Mouse (Mus musculus) intestine, postnatal 0 days (tissue): ENCODE data around the gene Zzef1. TPM values are rescaled to one million over a fixed set of nuclear protein-coding genes. Genes with fewer than 3 reads are reported as not detected.

Experiments
- ATAC-seq: fragments of 200-750 bp; cut with Nextera tagmentation; 2 replicates; pipeline ENCODE4 v1.8.0; 2017; ENCODE audit warnings: mild to moderate bottlenecking, moderate TSS enrichment, moderate library complexity
- H3K27ac ChIP-seq: fragments of 300-500 bp; sonication (generic); 2 replicates; pipeline ENCODE4 v1.5.1; 2014; ENCODE audit warnings: mild to moderate bottlenecking, low read depth, low read length, moderate library complexity
- H3K27me3 ChIP-seq: fragments of 300-500 bp; sonication (generic); replicated peaks from 2 replicates; pipeline ENCODE4 v1.6.1; 2014; ENCODE audit warnings: low read length, mixed read lengths; ENCODE audit not compliant: control insufficient read depth, insufficient read depth
- H3K36me3 ChIP-seq: fragments of 300-500 bp; sonication (generic); 2 replicates; pipeline ENCODE4 v1.6.1; 2014; ENCODE audit warnings: mild to moderate bottlenecking, moderate library complexity; ENCODE audit not compliant: control insufficient read depth, insufficient read depth
- H3K4me1 ChIP-seq: fragments of 300-500 bp; sonication (generic); replicated peaks from 2 replicates; pipeline ENCODE4 v1.6.1; 2014; ENCODE audit warnings: antibody characterized with exemption, low read length, mixed read lengths; ENCODE audit not compliant: control insufficient read depth, insufficient read depth
- H3K4me2 ChIP-seq: fragments of 300-500 bp; sonication (generic); replicated peaks from 2 replicates; pipeline ENCODE4 v1.6.1; 2014; ENCODE audit warnings: low read depth, mild to moderate bottlenecking, moderate library complexity
- H3K4me3 ChIP-seq: fragments of 300-500 bp; sonication (generic); 2 replicates; pipeline ENCODE4 v1.5.1; 2014; ENCODE audit warnings: low read depth, low read length
- H3K9ac ChIP-seq: fragments of 300-500 bp; sonication (generic); 2 replicates; pipeline ENCODE4 v1.6.1; 2014; ENCODE audit warnings: mild to moderate bottlenecking, low read depth, low read length
- H3K9me3 ChIP-seq: fragments of 300-500 bp; sonication (generic); 2 replicates; pipeline ENCODE4 v1.6.1; 2016; ENCODE audit warnings: mixed run types; ENCODE audit not compliant: control insufficient read depth
- CTCF ChIP-seq: sonication (generic); IDR thresholded peaks from 2 replicates; pipeline ENCODE4 v1.5.1; 2016; ENCODE audit warnings: low read depth, mild to moderate bottlenecking, control low read depth, antibody characterized with exemption, moderate library complexity
- WGBS: fragments of 180-500 bp; shearing (Covaris S2); extraction: QIAGEN DNeasy Blood & Tissue Kit; methylation state at CpG from one replicate; pipeline ENCODE4 v1.1.7; 2014; 5-methylcytosine and 5-hydroxymethylcytosine counted together
- polyA plus RNA-seq: library from polyadenylated mRNA; unstranded; fragments of >200 nt; fragmentation: Nextera tagmentation; extraction: Ambion mirVana; gene quantifications from 2 replicates; pipeline ENCODE4 v1.2.1, GENCODE M21; 2015

Zzef1 gene
- polyA plus RNA-seq, 1 experiment from 2014 or later, result 13.9 TPM

DNA sequence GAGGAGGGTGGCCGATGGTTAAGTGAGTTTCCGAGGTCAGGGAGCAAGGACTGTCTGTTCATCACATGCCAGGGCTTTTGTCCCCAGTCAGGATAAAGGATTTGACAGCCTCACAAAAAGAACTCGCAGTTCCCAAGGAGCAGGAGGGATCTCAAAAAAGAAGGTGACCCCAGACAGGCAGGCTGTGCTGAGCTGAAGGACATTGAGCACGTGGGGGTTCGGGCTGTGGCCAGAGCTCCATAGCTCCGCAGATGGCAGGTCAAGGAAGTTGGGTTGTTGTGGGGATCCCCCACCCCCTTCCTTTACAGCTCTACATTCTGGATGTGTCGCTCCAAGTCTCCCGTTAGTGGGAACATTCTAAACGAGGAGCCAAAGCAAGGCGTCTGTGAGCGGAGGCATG lies 151.8 kb downstream of the Zzef1 start:
- Histone ChIP-seq H3K4me1 (peaks cover 9% of the 10 kb centered on the region; the same call in 1 of the 2 replicates), H3K9me3 (no peaks in the 10 kb centered on the region), H3K36me3 (no peaks in the 10 kb centered on the region), H3K4me3 (no peak overlapping the region), H3K9ac (no peak overlapping the region), H3K27me3 (no peaks in the 10 kb centered on the region), H3K27ac (no peak overlapping the region), H3K4me2 (no peak overlapping the region)
- no peak for ATAC-seq
- TF ChIP-seq CTCF, result no peak
- WGBS, result 80% methylated on average over 11 of the region's 11 CpGs

DNA sequence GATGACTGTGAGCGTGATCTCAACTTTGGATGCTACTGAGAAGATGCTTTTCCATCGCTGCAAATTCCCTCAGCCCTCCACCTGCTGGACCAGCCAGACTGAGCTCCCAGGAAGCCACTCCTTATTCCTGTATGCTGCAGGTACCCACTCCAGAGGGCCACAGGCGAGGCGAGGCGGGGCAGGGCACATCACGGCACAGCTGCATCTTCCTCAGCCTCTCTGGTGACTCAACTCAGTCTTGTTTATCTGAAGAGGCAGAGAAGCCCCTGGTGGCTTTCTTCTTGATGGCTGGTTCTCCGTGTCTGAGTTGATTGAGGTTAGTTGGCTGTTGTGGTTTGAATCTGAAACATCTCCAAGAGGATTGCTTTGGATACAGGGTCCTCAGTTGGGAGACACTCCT lies 152.2 kb downstream of the Zzef1 start:
- WGBS, result 56% methylated on average over 7 of the region's 7 CpGs
- Histone ChIP-seq H3K4me3 (no peak overlapping the region), H3K4me1 (peaks cover 12% of the 10 kb centered on the region; the same call in 1 of the 2 replicates), H3K9ac (no peak overlapping the region), H3K4me2 (no peak overlapping the region), H3K9me3 (no peaks in the 10 kb centered on the region), H3K27me3 (no peaks in the 10 kb centered on the region), H3K36me3 (no peaks in the 10 kb centered on the region), H3K27ac (no peak overlapping the region)
- no peak for ATAC-seq
- TF ChIP-seq CTCF, result no peak

DNA sequence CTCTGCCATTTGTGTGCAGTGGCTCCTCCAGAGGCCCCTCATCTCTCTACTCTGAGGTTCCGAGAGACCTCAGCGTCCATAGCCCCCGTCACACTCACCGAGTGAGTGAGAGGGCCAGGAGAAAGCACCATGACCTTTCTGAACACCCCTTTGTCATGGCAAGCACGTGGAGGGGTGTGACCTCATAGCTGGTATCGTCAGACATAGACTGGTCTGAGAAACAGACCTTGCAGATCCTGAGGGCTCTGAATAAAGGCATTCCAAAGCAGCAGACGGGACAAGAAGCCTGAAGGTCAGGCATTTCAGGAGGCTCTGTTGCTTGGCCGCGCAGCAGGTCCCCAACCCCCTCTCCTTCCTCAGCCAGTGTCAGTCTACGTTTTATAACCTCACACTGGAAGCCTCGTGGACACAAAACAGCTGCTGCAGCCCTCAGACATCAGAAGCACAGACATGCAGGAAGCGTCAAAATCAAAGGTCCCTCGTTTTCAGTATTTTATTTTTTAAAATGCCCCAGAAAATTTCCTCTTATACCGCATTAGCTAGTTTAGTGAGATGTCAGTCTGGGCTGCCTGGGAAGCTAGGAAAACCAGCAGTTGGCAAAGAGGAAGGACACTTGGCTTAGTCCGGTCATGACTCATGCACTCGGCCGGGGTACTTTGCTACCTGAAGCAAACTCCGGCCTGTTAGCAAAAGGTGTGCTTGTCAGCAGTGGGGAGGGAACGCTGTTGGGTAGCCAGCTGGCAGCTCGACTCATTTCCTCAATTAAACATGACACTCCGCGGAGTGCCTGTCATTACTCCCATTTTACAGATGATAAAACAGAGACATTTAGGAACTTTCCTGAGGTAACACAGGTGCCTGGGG lies 155.3 kb downstream of the Zzef1 start:
- 43% methylated on average over 22 of the region's 22 CpGs for WGBS

DNA sequence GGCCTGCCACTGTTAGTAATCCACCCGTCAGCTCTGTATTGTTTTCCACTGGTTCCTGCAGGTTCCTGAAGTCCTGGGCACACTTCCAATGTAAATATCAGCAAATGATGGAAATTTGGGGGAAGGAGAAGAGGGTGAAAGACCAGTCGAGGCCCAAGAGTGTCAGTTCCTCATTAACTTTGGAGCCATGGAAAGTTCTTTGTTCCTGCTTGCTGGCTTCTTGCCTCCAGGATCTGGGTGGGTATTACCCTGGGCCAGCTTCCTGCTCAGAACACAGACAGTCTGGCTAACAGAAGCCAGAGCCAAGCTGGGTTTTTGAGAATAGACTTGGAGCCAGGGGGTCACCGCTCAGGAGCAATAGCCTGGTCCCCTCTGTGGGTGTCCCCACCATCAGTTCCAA lies 156.2 kb downstream of the Zzef1 start:
- H3K27me3 ChIP-seq, result no peaks in the 10 kb centered on the region
- peak; percentile 37; the same call in 1 of the 2 replicates for ATAC-seq
- no peak overlapping the region for H3K4me3 ChIP-seq
- 48% methylated on average over 3 of the region's 3 CpGs for WGBS
- no peak overlapping the region for H3K4me2 ChIP-seq
- no peak for TF ChIP-seq CTCF
- 0 out of 2 replicates have a peak, but pooled peaks cover 3% of the 10 kb centered on the region for H3K4me1 ChIP-seq
- H3K27ac ChIP-seq, result peak overlapping the region; percentile 21; the same call in 1 of the 2 replicates
- no peaks in the 10 kb centered on the region for H3K9me3 ChIP-seq
- no peak overlapping the region for H3K9ac ChIP-seq
- no peaks in the 10 kb centered on the region for H3K36me3 ChIP-seq

More for the DNA sequence above, 155.3 kb downstream of the Zzef1 start:
- peak; percentile 37; the same call in 1 of the 2 replicates for ATAC-seq
- Histone ChIP-seq H3K9me3 (no peaks in the 10 kb centered on the region), H3K4me1 (peaks cover 7% of the 10 kb centered on the region; the same call in 1 of the 2 replicates), H3K4me3 (no peak overlapping the region), H3K27me3 (no peaks in the 10 kb centered on the region), H3K9ac (no peak overlapping the region), H3K36me3 (no peaks in the 10 kb centered on the region), H3K4me2 (no peak overlapping the region), H3K27ac (0 out of 2 replicates have a peak overlapping the region, but pooled peaks have one; percentile 21)
- TF ChIP-seq CTCF, result no peak

DNA sequence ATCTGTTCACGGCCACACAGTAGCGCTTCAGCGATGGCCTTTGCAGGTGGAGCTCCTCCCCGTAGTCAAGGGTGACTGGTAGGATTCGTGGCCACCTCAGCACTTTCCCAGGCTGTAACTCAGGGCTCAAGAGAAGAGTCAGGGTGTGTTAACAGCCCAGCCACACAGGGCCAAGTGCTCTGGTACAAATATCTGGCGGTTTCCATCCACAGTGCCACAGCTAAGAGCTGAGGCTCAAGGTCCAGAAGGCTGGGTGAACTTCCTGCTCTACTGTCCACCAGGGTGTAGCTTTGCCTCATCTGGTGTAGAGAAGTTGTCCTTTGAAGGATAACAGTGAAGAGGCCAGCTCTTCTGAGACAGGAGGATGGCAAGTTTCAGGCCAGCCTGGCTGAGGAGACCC lies 156.7 kb downstream of the Zzef1 start:
- no peaks in the 10 kb centered on the region for H3K36me3 ChIP-seq
- peak; percentile 78 for ATAC-seq
- H3K9ac ChIP-seq, result no peak overlapping the region
- peak; percentile 40 for TF ChIP-seq CTCF
- H3K27ac ChIP-seq, result peak overlapping the region; percentile 21; the same call in 1 of the 2 replicates
- no peaks in the 10 kb centered on the region for H3K27me3 ChIP-seq
- H3K9me3 ChIP-seq, result no peaks in the 10 kb centered on the region
- 69% methylated on average over 6 of the region's 6 CpGs for WGBS
- no peak overlapping the region for H3K4me2 ChIP-seq
- H3K4me3 ChIP-seq, result no peak overlapping the region
- 0 out of 2 replicates have a peak, but pooled peaks cover 3% of the 10 kb centered on the region for H3K4me1 ChIP-seq

DNA sequence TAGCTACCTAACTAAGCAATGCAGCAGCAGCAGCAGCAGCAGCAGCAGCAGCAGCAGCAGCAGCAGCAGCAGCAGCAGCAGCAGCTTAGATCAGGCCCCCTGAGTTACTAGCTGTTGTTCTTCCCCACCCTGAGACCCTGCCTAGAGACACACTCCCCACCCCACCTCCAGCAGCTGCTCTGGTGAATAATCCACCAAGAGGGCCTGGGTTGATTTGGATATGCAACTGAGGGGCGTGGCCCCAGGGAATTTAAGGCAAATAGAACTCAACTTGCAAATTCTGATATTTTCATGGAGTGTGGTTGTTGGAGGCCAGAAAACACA lies 157.1 kb downstream of the Zzef1 start:
- Histone ChIP-seq H3K36me3 (no peaks in the 10 kb centered on the region), H3K9me3 (no peaks in the 10 kb centered on the region), H3K4me1 (0 out of 2 replicates have a peak, but pooled peaks cover 3% of the 10 kb centered on the region), H3K27me3 (no peaks in the 10 kb centered on the region), H3K4me3 (no peak overlapping the region), H3K27ac (no peak overlapping the region; the same call in 1 of the 2 replicates), H3K4me2 (no peak overlapping the region), H3K9ac (no peak overlapping the region)
- no peak for TF ChIP-seq CTCF
- no peak for ATAC-seq
- 60% methylated on average over 1 of the region's 1 CpGs for WGBS
